Mouse (Mus musculus) T-cell, adult 2 months (primary cell): ENCODE measurements around the gene Gm11239.
"Not testable (repeated sequence)": the region's sequence is repeated elsewhere in the genome, so short reads cannot be mapped to it uniquely, and the experiment has no call there.

Source experiments
- DNase-seq: peaks from one replicate; pipeline ENCODE4 v3.0.0; 2022; ENCODE audit warnings: low spot score

Gm11239 gene

GRCm38 (mm10) chr4:73668054-73668453 is at the start of gene Gm11239:
Gene Gm11239 (plus strand): TSS chr4:73668354.
- not testable (repeated sequence) for DNase-seq

DNA sequence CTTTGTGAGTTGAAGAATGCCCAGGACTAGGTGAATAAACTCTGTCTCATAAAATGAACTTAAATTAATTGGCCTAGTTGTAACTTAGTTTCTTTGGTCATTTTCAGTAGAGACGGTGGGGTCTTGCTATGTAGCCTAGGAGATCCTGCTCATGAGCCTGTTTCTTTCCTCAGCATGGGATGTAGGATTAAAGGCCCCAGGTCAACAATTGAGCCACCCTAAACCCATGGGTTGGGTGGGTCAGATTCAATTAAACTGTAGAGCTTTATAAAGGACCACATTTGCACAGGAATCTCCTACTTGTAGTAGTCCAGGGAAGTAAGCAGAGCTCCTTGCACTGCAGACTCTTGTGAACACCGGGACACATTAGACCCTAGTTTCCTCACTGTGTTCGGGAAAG is 45.5 kb upstream of the Gm11239 start, which contains the start of gene Gm11237:
Gene Gm11237 (plus strand): TSS at position 301 of the 400 bp plus-strand sequence.
- not testable (repeated sequence) for DNase-seq

DNA sequence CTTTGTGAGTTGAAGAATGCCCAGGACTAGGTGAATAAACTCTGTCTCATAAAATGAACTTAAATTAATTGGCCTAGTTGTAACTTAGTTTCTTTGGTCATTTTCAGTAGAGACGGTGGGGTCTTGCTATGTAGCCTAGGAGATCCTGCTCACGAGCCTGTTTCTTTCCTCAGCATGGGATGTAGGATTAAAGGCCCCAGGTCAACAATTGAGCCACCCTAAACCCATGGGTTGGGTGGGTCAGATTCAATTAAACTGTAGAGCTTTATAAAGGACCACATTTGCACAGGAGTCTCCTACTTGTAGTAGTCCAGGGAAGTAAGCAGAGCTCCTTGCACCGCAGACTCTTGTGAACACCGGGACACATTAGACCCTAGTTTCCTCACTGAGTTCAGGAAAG is 30.3 kb upstream of the Gm11239 start, which contains the start of gene Gm11236:
Gene Gm11236 (plus strand): TSS at position 301 of the 400 bp plus-strand sequence.
- not testable (repeated sequence) for DNase-seq

DNA sequence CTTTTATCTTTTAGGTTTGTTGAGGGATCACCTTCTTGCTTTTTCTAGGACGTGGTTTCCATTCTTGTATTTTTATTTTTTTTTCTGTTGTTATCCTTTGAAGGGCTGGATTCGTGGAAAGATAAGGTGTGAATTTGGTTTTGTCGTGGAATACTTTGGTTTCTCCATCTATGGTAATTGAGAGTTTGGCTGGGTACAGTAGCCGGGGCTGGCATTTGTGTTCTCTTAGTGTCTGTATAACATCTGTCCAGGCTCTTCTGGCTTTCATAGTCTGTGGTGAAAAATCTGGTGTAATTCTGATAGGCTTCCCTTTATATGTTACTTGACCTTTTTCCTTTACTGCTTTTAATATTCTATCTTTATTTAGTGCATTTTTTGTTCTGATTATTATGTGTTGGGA is 6.3 kb upstream of the Gm11239 start:
- DNase-seq = not testable (repeated sequence)

- DNase-seq = not testable (repeated sequence)
Observed at GRCm38 (mm10) chr4:73683216-73683615, 15.1 kb downstream of the Gm11239 start, which contains the start of gene Gm428. Gene Gm428 (plus strand): TSS chr4:73683516.

- no peak for DNase-seq
Observed at GRCm38 (mm10) chr4:73718761-73719160, 50.6 kb downstream of the Gm11239 start.

DNA sequence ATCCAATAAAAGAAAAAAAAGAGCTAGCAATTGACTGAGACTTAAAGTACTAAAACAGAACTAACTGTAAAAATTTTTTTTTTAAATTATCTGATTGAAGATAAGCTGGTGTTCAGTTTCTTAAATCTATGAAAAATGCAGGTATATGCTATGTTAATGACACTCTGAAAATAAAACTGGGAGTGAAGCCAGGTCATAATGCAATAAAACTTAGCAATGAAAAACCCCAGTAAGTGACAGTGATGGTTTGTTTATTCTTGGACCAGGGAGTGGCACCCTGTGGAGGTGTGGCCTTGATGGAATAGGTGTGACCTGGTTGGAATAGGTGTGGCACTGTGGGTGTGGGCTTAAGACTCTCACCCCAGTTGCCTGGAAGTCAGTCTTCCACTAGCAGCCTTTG is 51.7 kb downstream of the Gm11239 start:
- DNase-seq = no peak
